Mouse (Mus musculus): ENCODE results near the gene Hmcn2. TPM values are rescaled to one million over a fixed set of nuclear protein-coding genes. Genes with fewer than 3 reads are reported as not detected.

Gene Hmcn2
- polyA plus RNA-seq (2015; fragmentation: Nextera tagmentation; extraction: Ambion mirVana), result 0.02 TPM in 1 of 2 replicates, not detected in the other

DNA sequence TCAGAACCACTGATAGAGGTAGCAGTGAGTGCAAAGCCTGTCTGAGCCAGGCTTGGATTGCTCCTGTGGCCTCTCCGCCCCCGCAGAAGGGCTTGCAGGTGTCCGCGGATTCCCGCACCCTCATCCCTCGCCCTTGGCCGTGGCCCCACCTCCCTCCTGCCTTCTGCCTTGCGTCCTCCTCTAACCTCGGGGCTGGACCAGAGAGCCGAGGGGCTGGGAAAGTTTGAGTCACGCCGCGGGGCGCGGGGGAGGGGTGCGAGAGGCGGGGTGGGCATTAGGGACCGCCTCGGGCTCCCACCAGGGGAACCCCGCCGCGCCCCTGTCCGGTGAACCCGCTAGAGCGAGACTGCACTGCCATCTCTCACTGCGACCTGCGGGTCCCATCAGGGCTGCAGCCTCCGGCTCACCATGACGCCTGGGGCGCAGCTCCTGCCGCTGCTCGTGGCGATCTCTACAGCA is at the start of gene Hmcn2:
Gene Hmcn2 (plus strand): TSS at position 409 of the 459 bp plus-strand sequence.

DNA sequence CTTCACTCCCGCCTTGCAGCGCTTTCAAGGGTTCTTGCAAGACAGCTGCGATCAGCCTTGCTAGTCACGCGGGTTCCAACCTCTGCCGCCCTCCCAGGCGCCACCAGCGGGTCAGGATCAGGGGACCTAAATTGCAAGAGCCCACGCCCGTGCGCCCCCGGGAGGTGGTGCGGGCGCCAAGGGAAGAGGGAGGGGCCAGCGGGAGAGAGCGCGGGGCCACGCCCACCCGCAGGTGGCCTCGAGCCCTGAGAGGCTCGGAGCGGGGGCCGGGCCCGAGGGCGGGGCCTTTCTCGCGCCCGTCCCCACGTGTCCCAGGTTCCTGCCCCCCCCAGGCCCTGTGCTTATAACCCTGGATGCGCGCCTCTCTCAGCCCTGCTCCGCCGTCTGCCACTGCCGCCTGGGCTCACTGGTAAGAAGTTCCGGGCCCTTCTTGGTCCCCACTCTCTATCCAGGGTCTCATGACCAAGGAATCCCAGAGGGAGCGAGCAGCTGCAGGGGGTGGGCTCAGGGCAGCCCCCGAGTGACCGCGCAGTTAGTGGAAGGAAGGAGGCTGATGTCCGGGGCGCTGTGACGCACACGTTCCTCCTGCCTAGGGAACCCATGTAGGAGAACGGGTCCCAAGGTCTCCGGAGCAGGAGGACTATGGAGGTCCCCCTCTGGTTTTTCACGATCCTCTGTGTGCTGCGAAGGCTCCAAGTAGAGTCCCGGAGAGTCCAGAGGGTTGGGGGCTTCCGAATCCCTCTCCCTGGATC is 155.9 kb downstream of the Hmcn2 start, which contains the start of gene Ass1:
Gene Ass1 (plus strand): TSS at position 277 of the 752 bp plus-strand sequence.

Other genes starting within 250 kb of the Hmcn2 start
- 10.3 and 14.7 TPM in 2 replicates for gene Fnbp1, start 172.4 kb upstream of the Hmcn2 start, polyA plus RNA-seq (2015; fragmentation: Nextera tagmentation; extraction: Ambion mirVana)
- 16.5 and 18.1 TPM in 2 replicates for gene Gpr107, start 162.1 kb upstream of the Hmcn2 start, polyA plus RNA-seq (2015; fragmentation: Nextera tagmentation; extraction: Ambion mirVana)
- gene Ncs1, start 68.6 kb upstream of the Hmcn2 start, polyA plus RNA-seq (2015; fragmentation: Nextera tagmentation; extraction: Ambion mirVana), result 3.0 and 4.2 TPM in 2 replicates
- gene Ass1, start 155.8 kb downstream of the Hmcn2 start, polyA plus RNA-seq (2015; fragmentation: Nextera tagmentation; extraction: Ambion mirVana), result 7.8 and 8.7 TPM in 2 replicates